Mouse (Mus musculus) liver, embryonic 15.5 days (tissue): Measurements from ENCODE around the gene Relch. TPM values are rescaled to one million over a fixed set of nuclear protein-coding genes. Genes with fewer than 3 reads are reported as not detected.
"Not testable (repeated sequence)": the region's sequence is repeated elsewhere in the genome, so short reads cannot be mapped to it uniquely, and the experiment has no call there.

ENCODE experiments used
- ATAC-seq: fragments of 200-750 bp; cut with Nextera tagmentation; 2 replicates; pipeline ENCODE4 v1.8.0; 2017; ENCODE audit warnings: moderate number of reproducible peaks, mild to moderate bottlenecking, moderate library complexity; ENCODE audit not compliant: insufficient read depth
- H3K27ac ChIP-seq: fragments of 300-500 bp; sonication (generic); replicated peaks from 2 replicates; pipeline ENCODE4 v1.5.1; 2015; ENCODE audit warnings: mild to moderate bottlenecking, inconsistent platforms
- H3K27me3 ChIP-seq: fragments of 300-500 bp; sonication (generic); 2 replicates; pipeline ENCODE4 v1.6.1; 2015; ENCODE audit warnings: mild to moderate bottlenecking, inconsistent platforms
- H3K36me3 ChIP-seq: fragments of 300-500 bp; sonication (generic); replicated peaks from 2 replicates; pipeline ENCODE4 v1.6.1; 2015; ENCODE audit warnings: moderate library complexity, mild to moderate bottlenecking, inconsistent platforms
- H3K4me1 ChIP-seq: fragments of 300-500 bp; sonication (generic); replicated peaks from 2 replicates; pipeline ENCODE4 v1.6.1; 2015; ENCODE audit warnings: inconsistent platforms
- H3K4me2 ChIP-seq: fragments of 300-500 bp; sonication (generic); 2 replicates; pipeline ENCODE4 v1.6.1; 2015; ENCODE audit warnings: moderate library complexity, mild to moderate bottlenecking, inconsistent platforms
- H3K4me3 ChIP-seq: fragments of 300-500 bp; sonication (generic); replicated peaks from 2 replicates; pipeline ENCODE4 v1.5.1; 2015; ENCODE audit warnings: mild to moderate bottlenecking, inconsistent platforms
- H3K9ac ChIP-seq: fragments of 300-500 bp; sonication (generic); 2 replicates; pipeline ENCODE4 v1.6.1; 2015; ENCODE audit warnings: moderate library complexity, mild to moderate bottlenecking, inconsistent platforms
- H3K9me3 ChIP-seq: fragments of 300-500 bp; sonication (generic); replicated peaks from 2 replicates; pipeline ENCODE4 v1.6.1; 2016; ENCODE audit warnings: inconsistent platforms
- WGBS: fragments of 180-500 bp; shearing (Covaris S2); methylation state at CpG from one replicate; pipeline ENCODE4 v1.1.7; 2015; ENCODE audit warnings: mixed read lengths; ENCODE audit not compliant: insufficient replicate concordance; 5-methylcytosine and 5-hydroxymethylcytosine counted together
- polyA plus RNA-seq: library from polyadenylated mRNA; unstranded; fragments of >200 nt; fragmentation: Nextera tagmentation; extraction: Ambion mirVana; gene quantifications from 2 replicates; pipeline ENCODE4 v1.2.1, GENCODE M21; 2015

Relch gene
- polyA plus RNA-seq, 1 experiment from 2014 or later: 11.5 TPM

DNA sequence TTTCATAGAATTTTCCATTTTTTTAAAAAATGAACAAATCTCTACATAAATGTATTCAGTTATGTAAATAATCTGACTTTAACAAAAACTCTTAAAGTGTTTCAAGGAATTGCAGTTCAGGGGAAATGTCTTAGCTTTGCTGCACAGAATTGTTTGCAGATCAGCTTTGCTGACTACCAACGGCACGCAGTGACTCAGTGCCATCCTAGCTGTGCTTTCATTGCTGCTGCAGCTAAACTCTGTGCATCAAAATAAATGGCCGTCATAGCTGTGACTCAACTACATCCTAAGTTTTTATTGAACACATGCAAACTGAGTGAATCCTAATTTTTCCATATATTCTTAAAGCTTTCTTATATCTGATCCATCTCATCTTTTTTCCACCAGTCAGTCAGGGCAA lies 21.8 kb downstream of the Relch start:
- Histone ChIP-seq H3K9ac (no peak overlapping the region), H3K4me1 (no peaks in the 10 kb centered on the region), H3K4me3 (no peak overlapping the region), H3K27ac (no peak overlapping the region), H3K36me3 (peaks cover 7% of the 10 kb centered on the region; the same call in 1 of the 2 replicates), H3K9me3 (no peaks in the 10 kb centered on the region), H3K27me3 (no peaks in the 10 kb centered on the region), H3K4me2 (no peak overlapping the region)
- no peak for ATAC-seq
- WGBS: 79% methylated on average over 3 of the region's 3 CpGs

- no peak for ATAC-seq
- H3K27ac ChIP-seq: no peak overlapping the region
- H3K9ac ChIP-seq: no peak overlapping the region
- H3K4me3 ChIP-seq: no peak overlapping the region
- 0 out of 2 replicates have a peak, but pooled peaks cover 9% of the 10 kb centered on the region for H3K36me3 ChIP-seq
- H3K4me2 ChIP-seq: no peak overlapping the region
- no peaks in the 10 kb centered on the region for H3K27me3 ChIP-seq
- WGBS: 68% methylated on average over 2 of the region's 2 CpGs
- H3K9me3 ChIP-seq: no peaks in the 10 kb centered on the region
- H3K4me1 ChIP-seq: no peaks in the 10 kb centered on the region
These were observed 31.9 kb downstream of the Relch start for GRCm38 (mm10) chr1:105695581-105695980.

DNA sequence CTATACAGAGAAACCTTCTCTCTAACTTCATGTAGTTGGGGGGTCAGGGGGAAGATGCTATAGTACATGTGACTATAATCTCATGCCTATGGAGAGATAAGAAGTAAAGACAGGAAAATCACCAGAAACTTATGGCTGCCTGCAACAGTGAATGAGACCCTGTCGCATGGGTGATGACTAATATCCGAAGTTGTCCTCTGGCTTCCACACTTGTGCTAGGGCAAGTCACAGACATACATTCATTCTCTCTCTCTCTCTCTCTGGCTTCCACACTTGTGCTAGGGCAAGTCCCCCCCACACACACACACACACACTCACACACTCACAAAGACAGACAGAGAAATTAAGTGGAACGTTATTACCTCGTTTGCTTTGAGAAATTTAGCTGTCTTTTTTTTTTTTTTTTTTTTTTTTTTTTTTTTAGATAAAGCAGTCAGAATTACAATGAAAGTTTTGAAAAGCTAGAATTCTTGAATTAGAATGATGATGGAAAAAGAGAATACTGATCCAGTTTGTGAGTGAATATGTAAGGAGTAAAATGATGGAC lies 37.4 kb downstream of the Relch start:
- 80% methylated on average over 4 of the region's 4 CpGs for WGBS
- H3K4me3 ChIP-seq: no peak overlapping the region
- H3K9ac ChIP-seq: no peak overlapping the region
- no peak overlapping the region for H3K27ac ChIP-seq
- H3K4me2 ChIP-seq: no peak overlapping the region
- no peak for ATAC-seq
- H3K4me1 ChIP-seq: no peaks in the 10 kb centered on the region
- H3K9me3 ChIP-seq: no peaks in the 10 kb centered on the region
- peaks cover 12% of the 10 kb centered on the region for H3K36me3 ChIP-seq
- H3K27me3 ChIP-seq: no peaks in the 10 kb centered on the region

DNA sequence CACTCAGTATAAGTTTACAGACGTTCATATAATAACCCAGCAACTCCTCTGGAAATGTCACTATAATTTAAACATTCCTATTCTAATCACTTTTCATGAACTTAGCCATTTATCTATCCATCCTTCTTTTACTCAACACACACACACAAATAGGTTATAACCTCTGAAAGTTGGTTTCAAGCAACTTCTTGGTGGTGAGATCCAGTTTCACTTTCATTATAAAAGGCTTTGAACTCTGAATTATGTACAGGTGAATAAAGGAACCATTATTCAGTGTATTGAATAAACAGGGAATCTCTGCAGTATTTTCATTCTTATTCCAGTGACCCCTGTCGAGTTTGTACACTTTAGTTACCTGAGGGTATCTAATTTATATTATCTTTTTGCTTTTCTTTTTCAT lies 45.8 kb downstream of the Relch start:
- Histone ChIP-seq H3K4me1 (no peaks in the 10 kb centered on the region), H3K36me3 (peaks cover 24% of the 10 kb centered on the region), H3K9ac (no peak overlapping the region), H3K27me3 (no peaks in the 10 kb centered on the region), H3K27ac (no peak overlapping the region), H3K4me2 (no peak overlapping the region), H3K4me3 (no peak overlapping the region), H3K9me3 (no peaks in the 10 kb centered on the region)
- ATAC-seq: no peak
- 64% methylated on average over 2 of the region's 2 CpGs for whole genome bisulfite sequencing

- 37% methylated on average over 1 of the region's 1 CpGs for WGBS
- no peak overlapping the region for H3K27ac ChIP-seq
- H3K27me3 ChIP-seq: no peaks in the 10 kb centered on the region
- H3K4me2 ChIP-seq: no peak overlapping the region
- no peaks in the 10 kb centered on the region for H3K4me1 ChIP-seq
- H3K36me3 ChIP-seq: peaks cover 28% of the 10 kb centered on the region
- H3K9ac ChIP-seq: no peak overlapping the region
- no peak overlapping the region for H3K4me3 ChIP-seq
- ATAC-seq: no peak
- no peaks in the 10 kb centered on the region for H3K9me3 ChIP-seq
These were observed 47.6 kb downstream of the Relch start for GRCm38 (mm10) chr1:105711227-105711626.

GRCm38 (mm10) chr1:105712822-105713221 lies 49.2 kb downstream of the Relch start:
- Histone ChIP-seq H3K9me3 (no peaks in the 10 kb centered on the region), H3K4me3 (no peak overlapping the region), H3K4me1 (no peaks in the 10 kb centered on the region), H3K9ac (no peak overlapping the region), H3K4me2 (no peak overlapping the region), H3K27me3 (no peaks in the 10 kb centered on the region), H3K27ac (no peak overlapping the region), H3K36me3 (peaks cover 28% of the 10 kb centered on the region)
- WGBS: 77% methylated on average over 2 of the region's 2 CpGs
- no peak for ATAC-seq

- Histone ChIP-seq H3K4me3 (no peak overlapping the region), H3K27me3 (no peaks in the 10 kb centered on the region), H3K36me3 (peaks cover 47% of the 10 kb centered on the region), H3K4me2 (no peak overlapping the region), H3K4me1 (no peaks in the 10 kb centered on the region), H3K9me3 (no peaks in the 10 kb centered on the region), H3K27ac (no peak overlapping the region), H3K9ac (no peak overlapping the region)
- ATAC-seq: no peak
- WGBS: 83% methylated on average over 1 of the region's 1 CpGs
These were observed 54.7 kb downstream of the Relch start for GRCm38 (mm10) chr1:105718358-105718757.

DNA sequence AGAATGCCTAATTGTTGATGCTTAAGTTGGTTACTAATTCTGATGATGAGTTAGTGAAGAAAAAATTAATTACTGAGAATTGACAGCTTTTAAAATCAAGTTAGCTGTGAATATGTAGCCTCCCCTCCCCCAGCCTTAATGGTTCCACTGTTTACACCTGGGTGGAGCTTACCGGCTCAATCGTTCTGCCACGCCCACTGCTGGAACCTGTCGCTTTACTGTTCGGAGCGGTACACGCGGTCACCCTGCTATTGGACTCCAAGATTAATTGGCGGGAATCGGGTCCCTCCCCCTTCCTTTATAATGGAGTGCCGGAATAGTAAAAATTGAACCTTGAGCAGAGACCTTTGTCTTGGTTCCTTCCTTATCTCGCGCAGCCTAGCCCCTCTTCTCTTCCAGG lies 65.6 kb downstream of the Relch start:
- H3K27me3 ChIP-seq, H3K4me1 ChIP-seq, H3K4me2 ChIP-seq, H3K9ac ChIP-seq, H3K4me3 ChIP-seq, H3K27ac ChIP-seq, ATAC-seq, H3K9me3 ChIP-seq: not testable (repeated sequence)
- H3K36me3 ChIP-seq: peaks cover 39% of the 10 kb centered on the region
- 91% methylated on average over 13 of the region's 13 CpGs for WGBS

GRCm38 (mm10) chr1:105735318-105735717 lies 71.7 kb downstream of the Relch start:
- WGBS: 71% methylated on average over 3 of the region's 3 CpGs

GRCm38 (mm10) chr1:105738334-105738733 lies 74.7 kb downstream of the Relch start:
- WGBS: 70% methylated on average over 6 of the region's 6 CpGs
- Histone ChIP-seq H3K9me3 (no peaks in the 10 kb centered on the region), H3K4me1 (no peaks in the 10 kb centered on the region), H3K4me3 (no peak overlapping the region), H3K4me2 (no peak overlapping the region), H3K27ac (no peak overlapping the region), H3K9ac (no peak overlapping the region), H3K36me3 (peaks cover 36% of the 10 kb centered on the region), H3K27me3 (no peaks in the 10 kb centered on the region)
- ATAC-seq: no peak

More at GRCm38 (mm10) chr1:105735318-105735717, 71.7 kb downstream of the Relch start:
- H3K36me3 ChIP-seq: peaks cover 20% of the 10 kb centered on the region
- no peaks in the 10 kb centered on the region for H3K9me3 ChIP-seq
- no peak for ATAC-seq
- H3K27me3 ChIP-seq: no peaks in the 10 kb centered on the region
- H3K4me1 ChIP-seq: no peaks in the 10 kb centered on the region
- H3K27ac ChIP-seq: no peak overlapping the region
- H3K4me2 ChIP-seq: no peak overlapping the region
- no peak overlapping the region for H3K9ac ChIP-seq
- no peak overlapping the region for H3K4me3 ChIP-seq

- H3K4me2 ChIP-seq: no peak overlapping the region
- peaks cover 42% of the 10 kb centered on the region for H3K36me3 ChIP-seq
- no peaks in the 10 kb centered on the region for H3K27me3 ChIP-seq
- H3K9me3 ChIP-seq: no peaks in the 10 kb centered on the region
- ATAC-seq: no peak
- no peak overlapping the region for H3K9ac ChIP-seq
- no peaks in the 10 kb centered on the region for H3K4me1 ChIP-seq
- no peak overlapping the region for H3K4me3 ChIP-seq
- H3K27ac ChIP-seq: no peak overlapping the region
These were observed 75.8 kb downstream of the Relch start for GRCm38 (mm10) chr1:105739493-105739892.

DNA sequence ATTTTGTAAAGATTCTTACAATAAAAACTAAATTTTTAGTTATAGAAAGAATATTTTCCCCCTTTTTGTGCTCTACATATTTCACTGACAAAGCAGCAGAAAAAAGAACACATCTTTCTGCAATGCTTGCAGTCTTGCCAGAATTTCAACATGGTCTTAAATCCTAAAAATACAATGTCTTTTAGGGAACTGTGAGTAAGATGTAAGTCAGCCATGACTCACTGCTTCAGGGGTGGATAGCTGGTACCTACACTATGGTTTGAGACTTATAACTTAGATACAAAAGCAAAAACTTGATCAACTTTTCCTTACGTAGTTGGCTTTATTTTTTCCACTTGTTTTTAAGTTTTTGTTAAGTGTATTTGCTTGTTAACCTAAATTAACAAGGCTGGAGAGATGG lies 78.8 kb downstream of the Relch start:
- Histone ChIP-seq H3K4me1 (no peaks in the 10 kb centered on the region), H3K27me3 (no peaks in the 10 kb centered on the region), H3K9me3 (no peaks in the 10 kb centered on the region), H3K27ac (no peak overlapping the region), H3K9ac (no peak overlapping the region), H3K4me3 (no peak overlapping the region), H3K36me3 (peaks cover 53% of the 10 kb centered on the region), H3K4me2 (no peak overlapping the region)
- ATAC-seq: no peak
- WGBS: 78% methylated on average over 1 of the region's 1 CpGs
